Mouse (Mus musculus) embryonic fibroblast, embryonic 13.5 days (primary cell): Measurements from ENCODE around the gene Adgrg6.

Experiments
- CTCF ChIP-seq: IDR thresholded peaks from 2 replicates; pipeline ENCODE4 v1.5.1; 2011; ENCODE audit warnings: mild to moderate bottlenecking, control low read depth, low read length, moderate library complexity, borderline replicate concordance; ENCODE audit not compliant: insufficient read depth
- POLR2A ChIP-seq: IDR thresholded peaks from 2 replicates; pipeline ENCODE4 v1.6.1; 2011; ENCODE audit warnings: low read depth, mild to moderate bottlenecking, control low read depth, low read length, moderate library complexity

DNA sequence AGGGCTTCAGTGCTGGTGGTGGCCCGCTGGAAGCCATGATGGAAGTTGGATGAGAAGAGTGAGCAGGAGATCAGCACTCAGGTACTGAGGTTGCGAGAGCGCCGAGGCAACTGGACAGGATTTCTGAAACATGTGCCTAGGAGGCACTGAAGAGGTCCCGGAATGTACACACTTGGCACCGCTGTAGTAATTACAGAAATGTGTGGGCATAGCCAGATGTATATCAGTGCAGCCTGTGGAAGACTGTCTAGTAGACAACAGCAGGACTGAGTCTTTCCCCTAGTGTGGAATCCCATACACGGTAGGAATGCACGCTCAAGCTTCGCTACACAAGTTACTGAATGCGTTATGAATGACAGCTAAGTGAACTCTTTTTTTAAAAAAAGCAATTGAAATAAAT, 86.1 kb downstream of the Adgrg6 start:
- no peak for TF ChIP-seq POLR2A
- no peak for TF ChIP-seq CTCF
